Mouse (Mus musculus): ENCODE data around the gene Scaf1. TPM values are rescaled to one million over a fixed set of nuclear protein-coding genes. Genes with fewer than 3 reads are reported as not detected.

The Scaf1 gene
- polyA plus RNA-seq, 1 experiment, result 72.1 TPM

DNA sequence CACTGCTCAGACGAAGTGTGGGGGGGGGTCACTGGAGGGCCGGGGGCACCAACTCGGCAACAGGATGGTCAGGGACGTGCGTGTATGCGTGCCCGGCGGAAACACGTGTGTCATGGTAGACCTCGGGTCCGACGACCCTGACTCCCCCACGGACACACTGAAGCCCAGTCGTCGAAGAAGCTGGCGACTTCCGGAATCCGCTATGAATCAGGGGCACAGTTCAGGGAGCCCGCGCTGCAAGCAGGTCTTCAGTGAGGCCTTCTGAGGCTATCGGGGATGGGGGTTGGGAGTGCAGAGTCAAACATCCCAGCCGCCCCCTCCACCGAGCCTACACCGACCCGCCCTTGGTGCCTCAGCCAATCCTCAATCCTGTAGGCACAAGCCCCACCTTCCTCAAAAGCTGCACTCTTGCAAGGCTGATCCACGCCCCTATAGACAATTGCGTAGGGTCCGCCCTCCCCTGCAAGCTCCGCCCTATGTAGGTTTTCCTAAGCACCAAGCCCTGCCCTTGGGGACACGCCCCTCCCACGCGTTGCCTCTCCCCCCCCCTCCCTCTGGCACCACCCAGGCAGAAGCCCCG lies 37.9 kb upstream of the Scaf1 start:
- peak; percentile 60; the same call in 1 of the 2 replicates for TF ChIP-seq POLR2A (IDR thresholded peaks at IDR 0.05; ENCODE audit: borderline replicate concordance, control insufficient read depth, low read depth, low read length)
- no peak for TF ChIP-seq CTCF (IDR thresholded peaks at IDR 0.05; ENCODE audit: control insufficient read depth, insufficient read depth, low read length)
- Histone ChIP-seq H3K4me1 (ENCODE audit: control insufficient read depth, insufficient read depth, low read length) (peaks cover 5% of the 10 kb centered on the region), H3K4me3 (replicated peaks; ENCODE audit: control insufficient read depth, low read depth, low read length) (peak overlapping the region; percentile 69), H3K27ac (ENCODE audit: control insufficient read depth, insufficient read depth, low read depth, low read length, poor library complexity) (peak overlapping the region; percentile 82)
- WGBS, result under 1% methylated on average over 33 of the region's 33 CpGs

DNA sequence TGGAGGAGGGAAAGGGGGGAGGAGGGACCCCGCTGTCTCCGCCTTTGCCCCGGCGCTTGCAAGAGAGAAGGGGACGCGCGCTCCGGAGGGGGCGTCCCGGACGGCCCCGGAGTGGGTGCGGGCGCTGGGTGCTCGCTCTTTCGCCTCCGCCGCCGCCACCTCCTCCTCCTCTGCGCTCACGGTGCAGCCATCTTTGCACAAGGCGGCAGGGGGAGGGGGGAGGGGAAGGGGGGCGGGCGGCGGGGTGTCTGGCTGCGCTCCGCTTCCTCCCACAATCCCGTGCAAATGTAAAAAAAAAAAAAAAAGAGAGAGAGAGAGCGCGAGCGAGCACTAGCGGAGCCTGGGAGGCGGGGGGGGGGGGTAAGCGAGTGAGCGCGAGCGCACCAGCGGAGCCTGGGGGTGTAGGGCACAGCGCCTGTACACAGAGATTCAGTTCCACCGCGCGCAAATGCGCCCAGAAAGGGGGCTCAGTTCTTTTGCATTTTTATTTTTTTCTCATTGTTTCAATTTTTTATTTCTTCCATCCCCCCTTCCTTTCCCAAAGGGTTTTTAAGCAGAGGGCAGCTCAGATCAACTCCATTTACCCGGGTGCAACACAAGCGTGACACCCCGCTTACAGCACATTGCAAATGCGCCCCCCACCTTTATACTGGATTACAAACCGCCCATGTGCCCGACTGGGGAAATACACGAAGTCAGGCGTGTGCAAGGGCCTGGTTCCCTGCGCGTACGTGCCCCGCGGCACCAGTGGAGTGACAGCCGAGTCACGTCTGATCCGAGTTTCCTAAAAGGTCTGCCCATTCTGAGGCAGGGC lies 37.2 kb upstream of the Scaf1 start:
- TF ChIP-seq POLR2A (IDR thresholded peaks at IDR 0.05; ENCODE audit: borderline replicate concordance, control insufficient read depth, low read depth, low read length) (peak; percentile 67; the same call in 1 of the 2 replicates), CTCF (IDR thresholded peaks at IDR 0.05; ENCODE audit: control insufficient read depth, insufficient read depth, low read length) (no peak)
- 0% methylated on average over 51 of the region's 59 CpGs for WGBS
- peaks cover 5% of the 10 kb centered on the region for H3K4me1 ChIP-seq (ENCODE audit: control insufficient read depth, insufficient read depth, low read length)
- peak overlapping the region; percentile 69 for H3K4me3 ChIP-seq (replicated peaks; ENCODE audit: control insufficient read depth, low read depth, low read length)
- peak overlapping the region; percentile 92 for H3K27ac ChIP-seq (ENCODE audit: control insufficient read depth, insufficient read depth, low read depth, low read length, poor library complexity)

DNA sequence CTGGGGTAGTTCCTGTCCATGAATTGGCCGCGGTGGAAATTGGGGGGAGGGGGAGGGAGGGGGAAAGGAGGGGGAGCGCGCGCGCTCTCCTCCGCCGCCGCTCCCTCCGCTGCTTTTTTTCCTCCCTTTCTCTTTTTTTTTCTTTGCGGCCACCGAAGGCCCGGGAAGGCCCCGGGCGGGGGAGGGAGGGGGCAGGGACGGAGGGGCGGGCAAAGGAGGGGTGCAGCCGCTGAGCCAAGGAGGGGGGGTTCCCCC lies 36.6 kb upstream of the Scaf1 start, which contains the start of gene Prr12:
TSS of gene Prr12 (minus strand) at position 20 of the 255 bp plus-strand sequence.
- Histone ChIP-seq H3K4me3 (replicated peaks; ENCODE audit: control insufficient read depth, low read depth, low read length) (peak within 1 kb of the TSS; percentile 69), H3K4me1 (ENCODE audit: control insufficient read depth, insufficient read depth, low read length) (peaks cover 5% of the 10 kb centered on the region), H3K27ac (ENCODE audit: control insufficient read depth, insufficient read depth, low read depth, low read length, poor library complexity) (peak within 1 kb of the TSS; percentile 92)
- TF ChIP-seq POLR2A (IDR thresholded peaks at IDR 0.05; ENCODE audit: borderline replicate concordance, control insufficient read depth, low read depth, low read length) (no peak), CTCF (IDR thresholded peaks at IDR 0.05; ENCODE audit: control insufficient read depth, insufficient read depth, low read length) (no peak)
- 0% methylated on average over 14 of the region's 18 CpGs for WGBS

DNA sequence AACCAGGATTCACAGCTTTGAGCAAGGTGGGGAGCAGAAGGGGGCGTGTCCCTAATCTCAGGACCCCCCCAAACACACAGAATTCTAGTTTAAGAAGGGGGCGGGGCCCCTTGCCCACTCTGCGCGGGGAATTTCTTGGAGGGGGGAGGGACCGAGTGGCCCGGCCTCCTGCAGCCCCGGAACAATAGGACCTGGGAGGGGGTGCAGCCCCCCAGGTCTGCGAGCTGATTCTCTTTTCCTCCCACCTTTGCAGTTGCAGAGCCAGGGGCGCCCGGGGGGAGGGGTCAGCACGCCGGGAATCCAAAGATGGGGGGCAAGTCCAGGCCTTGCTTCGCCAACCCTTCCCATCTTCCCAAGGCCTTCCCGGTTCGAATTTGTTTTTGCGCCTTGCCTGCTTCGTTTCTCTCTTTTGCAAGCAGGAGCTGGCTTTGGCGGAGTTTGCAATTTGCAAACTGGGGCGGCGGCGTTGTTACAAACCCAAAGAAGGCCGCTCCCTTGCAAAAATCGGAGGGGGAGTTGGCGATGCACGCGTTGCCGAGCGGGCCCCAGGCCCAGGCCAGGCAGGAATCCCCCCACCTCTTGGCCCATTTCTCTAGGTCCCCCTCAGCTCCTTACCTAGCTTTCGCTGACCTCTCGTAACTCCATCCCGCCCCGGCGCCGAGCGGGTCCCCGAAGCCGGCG lies 36.2 kb upstream of the Scaf1 start:
- TF ChIP-seq CTCF (IDR thresholded peaks at IDR 0.05; ENCODE audit: control insufficient read depth, insufficient read depth, low read length) (no peak), POLR2A (IDR thresholded peaks at IDR 0.05; ENCODE audit: borderline replicate concordance, control insufficient read depth, low read depth, low read length) (no peak)
- peak overlapping the region; percentile 69 for H3K4me3 ChIP-seq (replicated peaks; ENCODE audit: control insufficient read depth, low read depth, low read length)
- H3K4me1 ChIP-seq (ENCODE audit: control insufficient read depth, insufficient read depth, low read length), result peaks cover 5% of the 10 kb centered on the region
- H3K27ac ChIP-seq (ENCODE audit: control insufficient read depth, insufficient read depth, low read depth, low read length, poor library complexity), result peak overlapping the region; percentile 79
- under 1% methylated on average over 38 of the region's 38 CpGs for WGBS

GRCm38 (mm10) chr7:45051601-45051974 lies 35.4 kb upstream of the Scaf1 start:
- Histone ChIP-seq H3K27ac (ENCODE audit: control insufficient read depth, insufficient read depth, low read depth, low read length, poor library complexity) (no peak overlapping the region), H3K4me1 (ENCODE audit: control insufficient read depth, insufficient read depth, low read length) (peaks cover 5% of the 10 kb centered on the region), H3K4me3 (replicated peaks; ENCODE audit: control insufficient read depth, low read depth, low read length) (peak overlapping the region; percentile 69)
- 34% methylated on average over 13 of the region's 13 CpGs for WGBS
- TF ChIP-seq CTCF (IDR thresholded peaks at IDR 0.05; ENCODE audit: control insufficient read depth, insufficient read depth, low read length), result no peak
- TF ChIP-seq POLR2A (IDR thresholded peaks at IDR 0.05; ENCODE audit: borderline replicate concordance, control insufficient read depth, low read depth, low read length), result no peak

DNA sequence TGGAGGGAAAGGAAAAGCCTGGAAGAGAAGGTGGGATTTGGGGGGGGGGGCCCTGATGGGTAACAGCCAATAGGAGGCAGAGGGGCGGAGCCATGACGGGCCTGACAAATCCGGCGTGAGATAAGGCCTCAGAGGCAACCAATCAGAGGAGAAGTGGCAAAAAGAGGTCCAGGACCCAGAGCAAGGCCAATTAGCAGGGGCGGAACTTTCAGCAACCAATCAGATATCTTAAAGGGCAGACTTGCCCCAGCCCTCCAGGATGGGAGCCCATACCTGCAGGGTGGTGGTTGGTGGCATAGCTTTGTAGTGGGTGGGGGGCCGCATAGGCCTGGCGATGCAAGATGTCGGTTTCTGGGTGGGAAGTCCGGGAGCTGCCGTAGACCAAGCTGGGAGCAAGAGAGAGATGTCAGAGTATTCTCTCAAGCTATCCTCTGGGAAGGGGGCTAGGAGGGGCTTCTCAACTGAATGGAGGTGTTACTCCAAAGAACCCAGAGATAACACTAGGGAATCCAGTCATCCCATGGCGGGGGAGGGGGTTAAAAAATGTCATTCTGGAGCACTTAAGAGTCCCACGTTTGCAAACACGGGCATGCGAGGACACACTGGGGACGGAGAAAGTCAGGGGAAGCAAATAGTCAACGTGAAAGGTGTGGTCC lies 34.9 kb upstream of the Scaf1 start:
- H3K27ac ChIP-seq (ENCODE audit: control insufficient read depth, insufficient read depth, low read depth, low read length, poor library complexity), result no peak overlapping the region
- H3K4me3 ChIP-seq (replicated peaks; ENCODE audit: control insufficient read depth, low read depth, low read length), result peak overlapping the region; percentile 4
- TF ChIP-seq POLR2A (IDR thresholded peaks at IDR 0.05; ENCODE audit: borderline replicate concordance, control insufficient read depth, low read depth, low read length), result no peak
- no peak for TF ChIP-seq CTCF (IDR thresholded peaks at IDR 0.05; ENCODE audit: control insufficient read depth, insufficient read depth, low read length)
- 57% methylated on average over 16 of the region's 16 CpGs for WGBS
- H3K4me1 ChIP-seq (ENCODE audit: control insufficient read depth, insufficient read depth, low read length), result peaks cover 5% of the 10 kb centered on the region

- TF ChIP-seq POLR2A (IDR thresholded peaks at IDR 0.05; ENCODE audit: borderline replicate concordance, control insufficient read depth, low read depth, low read length) (no peak), CTCF (IDR thresholded peaks at IDR 0.05; ENCODE audit: control insufficient read depth, insufficient read depth, low read length) (no peak)
- no peak overlapping the region; the same call in 1 of the 2 replicates for H3K27ac ChIP-seq (ENCODE audit: control insufficient read depth, insufficient read depth, low read depth, low read length, poor library complexity)
- no peak overlapping the region for H3K4me3 ChIP-seq (replicated peaks; ENCODE audit: control insufficient read depth, low read depth, low read length)
- whole genome bisulfite sequencing, result 86% methylated on average over 23 of the region's 23 CpGs
- peaks cover 5% of the 10 kb centered on the region for H3K4me1 ChIP-seq (ENCODE audit: control insufficient read depth, insufficient read depth, low read length)
Observed at GRCm38 (mm10) chr7:45048923-45049657, 32.9 kb upstream of the Scaf1 start.
